Mouse (Mus musculus) heart, adult 2 months (tissue): Measurements from ENCODE around the gene Stac2.

Experiments used
- CTCF ChIP-seq: fragments of 200-600 bp; IDR thresholded peaks from 2 replicates; pipeline ENCODE4 v1.8.1; 2022; ENCODE audit warnings: antibody characterized with exemption, mild to moderate bottlenecking, moderate library complexity
- EP300 ChIP-seq: fragments of 200-500 bp; IDR thresholded peaks from 2 replicates; pipeline ENCODE4 v1.6.1; 2011; ENCODE audit warnings: low read depth, low read length, control low read depth; ENCODE audit not compliant: insufficient read depth

DNA sequence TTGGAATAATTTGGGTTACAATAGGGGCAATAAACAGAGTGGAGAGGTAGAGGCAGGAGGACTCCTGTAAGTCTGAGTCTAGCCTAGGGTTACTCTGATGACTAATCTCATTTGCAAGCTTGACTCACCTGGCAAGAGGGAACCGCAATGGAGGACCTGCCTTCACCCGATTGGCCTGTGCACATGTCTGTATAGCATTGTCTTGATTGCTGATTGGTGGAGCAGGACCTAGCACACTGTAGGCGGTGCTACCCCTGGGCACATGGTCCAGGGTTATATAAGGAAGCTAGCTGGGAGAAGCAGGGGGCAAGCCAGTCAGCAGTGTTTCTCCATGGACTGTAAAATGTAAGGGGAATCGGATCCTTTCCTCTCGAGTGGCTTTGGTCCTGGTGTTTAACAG is 4.7 kb upstream of the Stac2 start:
- TF ChIP-seq CTCF (no peak), EP300 (no peak)
